Mouse (Mus musculus) forebrain, embryonic 15.5 days (tissue): ENCODE results near the gene Gm44805. TPM values are rescaled to one million over a fixed set of nuclear protein-coding genes. Genes with fewer than 3 reads are reported as not detected.
A peak's percentile ranks its signal among the peaks of the same experiment; 100 is the strongest.

Experiments used
- ATAC-seq: fragments of 200-750 bp; cut with Nextera tagmentation; replicated peaks from 2 replicates; pipeline ENCODE4 v1.8.0; 2017; ENCODE audit warnings: mild to moderate bottlenecking, moderate TSS enrichment, moderate library complexity
- H3K27ac ChIP-seq: fragments of 300-500 bp; sonication (generic); replicated peaks from 2 replicates; pipeline ENCODE4 v1.5.1; 2015; ENCODE audit warnings: mild to moderate bottlenecking, inconsistent platforms
- H3K27me3 ChIP-seq: fragments of 300-500 bp; sonication (generic); 2 replicates; pipeline ENCODE4 v1.6.1; 2015; ENCODE audit warnings: inconsistent platforms
- H3K36me3 ChIP-seq: fragments of 300-500 bp; sonication (generic); 2 replicates; pipeline ENCODE4 v1.6.1; 2015; ENCODE audit warnings: mild to moderate bottlenecking, inconsistent platforms
- H3K4me1 ChIP-seq: fragments of 300-500 bp; sonication (generic); 2 replicates; pipeline ENCODE4 v1.6.1; 2015; ENCODE audit warnings: inconsistent platforms
- H3K4me2 ChIP-seq: fragments of 300-500 bp; sonication (generic); replicated peaks from 2 replicates; pipeline ENCODE4 v1.6.1; 2015; ENCODE audit warnings: mild to moderate bottlenecking, inconsistent platforms
- H3K4me3 ChIP-seq: fragments of 300-500 bp; sonication (generic); 2 replicates; pipeline ENCODE4 v1.5.1; 2015; ENCODE audit warnings: mild to moderate bottlenecking, inconsistent platforms
- H3K9ac ChIP-seq: fragments of 300-500 bp; sonication (generic); replicated peaks from 2 replicates; pipeline ENCODE4 v1.6.1; 2015; ENCODE audit warnings: mild to moderate bottlenecking, inconsistent platforms
- H3K9me3 ChIP-seq: fragments of 300-500 bp; sonication (generic); 2 replicates; pipeline ENCODE4 v1.6.1; 2016; ENCODE audit warnings: inconsistent platforms
- WGBS: fragments of 180-500 bp; shearing (Covaris S2); methylation state at CpG from one replicate; pipeline ENCODE4 v1.1.7; 2015; ENCODE audit warnings: mixed read lengths; 5-methylcytosine and 5-hydroxymethylcytosine counted together
- polyA plus RNA-seq: library from polyadenylated mRNA; unstranded; fragments of >200 nt; fragmentation: Nextera tagmentation; extraction: Ambion mirVana; gene quantifications from 2 replicates; pipeline ENCODE4 v1.2.1, GENCODE M21; 2015

Gene Gm44805
- polyA plus RNA-seq, 1 experiment from 2014 or later = not detected

DNA sequence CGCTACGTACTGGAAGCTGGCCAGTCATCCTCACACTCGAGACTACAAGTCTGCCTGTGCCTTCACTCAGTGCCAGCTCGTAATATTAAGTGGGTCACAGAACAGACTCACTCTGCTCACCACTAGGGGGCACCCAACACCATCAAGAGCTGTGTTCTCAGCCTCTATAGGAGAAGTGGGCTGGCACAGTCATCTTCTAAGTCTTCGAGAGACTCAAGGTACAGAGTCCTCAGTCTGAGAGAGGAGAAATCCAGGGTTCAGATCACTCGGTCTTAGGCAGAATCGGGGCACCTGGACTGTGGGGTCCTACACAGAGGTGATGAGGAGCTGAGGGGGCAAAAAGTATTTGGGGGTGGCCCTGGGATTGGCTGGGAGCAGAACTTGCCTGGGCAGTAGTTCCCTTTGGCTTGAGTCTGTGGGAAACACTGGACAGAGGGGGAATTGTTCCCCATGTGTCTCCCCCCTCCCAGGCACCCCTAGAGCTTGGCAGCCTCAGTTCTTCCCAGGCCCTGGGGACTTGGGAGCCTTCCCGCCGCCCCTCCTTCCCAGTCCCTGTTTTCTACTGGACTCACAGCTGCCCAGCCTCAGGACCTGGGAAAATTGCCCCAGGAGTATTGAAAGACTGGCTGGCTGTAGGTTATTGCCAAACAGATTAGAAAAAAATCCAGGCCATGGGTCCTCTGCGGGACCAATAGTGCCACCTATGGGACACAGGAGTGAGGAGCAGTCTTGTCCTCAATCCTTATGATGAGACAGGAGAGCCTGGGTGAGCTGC is 12.1 kb downstream of the Gm44805 start:
- peaks cover 13% of the 10 kb centered on the region for H3K4me1 ChIP-seq
- H3K9ac ChIP-seq = no peak overlapping the region
- ATAC-seq = peak; percentile 76
- H3K4me3 ChIP-seq = 0 out of 2 replicates have a peak overlapping the region, but pooled peaks have one; percentile 6
- 7% methylated on average over 10 of the region's 10 CpGs for WGBS
- no peaks in the 10 kb centered on the region for H3K9me3 ChIP-seq
- peak overlapping the region; percentile 29 for H3K4me2 ChIP-seq
- H3K36me3 ChIP-seq = no peaks in the 10 kb centered on the region
- no peaks in the 10 kb centered on the region for H3K27me3 ChIP-seq
- peak overlapping the region; percentile 47 for H3K27ac ChIP-seq

DNA sequence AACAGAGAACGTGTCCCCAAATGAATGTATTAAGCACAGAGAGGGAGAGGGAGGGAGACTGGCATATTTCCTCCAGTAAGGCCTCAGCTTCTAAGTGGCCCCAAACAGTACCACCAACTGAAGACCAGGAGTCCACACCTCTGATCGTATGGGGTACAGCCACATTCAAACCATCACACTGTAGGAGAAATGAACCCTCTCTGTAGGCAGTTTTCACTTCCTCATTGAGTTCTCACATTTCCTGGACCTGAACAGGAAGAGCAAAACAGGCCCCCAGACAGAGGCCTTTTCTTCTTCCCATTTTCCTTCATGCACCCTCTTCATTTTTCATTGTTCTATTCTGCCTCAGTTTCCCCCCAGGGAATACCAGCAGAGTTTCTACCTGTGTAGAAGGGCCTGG is 13.8 kb downstream of the Gm44805 start:
- ATAC-seq = no peak
- H3K4me3 ChIP-seq = no peak overlapping the region
- H3K9ac ChIP-seq = no peak overlapping the region
- WGBS = 72% methylated on average over 2 of the region's 2 CpGs
- no peak overlapping the region for H3K4me2 ChIP-seq
- no peaks in the 10 kb centered on the region for H3K27me3 ChIP-seq
- peaks cover 26% of the 10 kb centered on the region for H3K4me1 ChIP-seq
- no peak overlapping the region for H3K27ac ChIP-seq
- no peaks in the 10 kb centered on the region for H3K9me3 ChIP-seq
- no peaks in the 10 kb centered on the region for H3K36me3 ChIP-seq

DNA sequence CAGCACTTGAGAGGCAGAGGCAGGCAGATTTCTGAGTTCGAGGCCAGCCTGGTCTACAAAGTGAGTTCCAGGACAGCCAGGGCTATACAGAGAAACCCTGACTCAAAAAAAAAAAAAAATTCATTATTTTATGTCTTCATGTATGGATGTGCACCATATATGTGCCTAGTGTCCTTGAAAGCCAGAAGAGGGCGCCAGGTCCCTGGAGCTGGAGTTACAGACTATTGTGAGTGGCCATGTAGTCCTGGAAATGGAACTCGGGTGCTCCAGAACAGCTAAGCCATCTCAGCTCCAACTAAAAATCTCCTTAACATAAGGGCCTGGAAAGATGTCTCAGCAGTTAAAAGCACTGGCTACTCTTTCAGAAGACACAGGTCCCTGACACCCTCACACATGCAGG is 14.5 kb downstream of the Gm44805 start:
- H3K4me3 ChIP-seq = no peak overlapping the region
- H3K4me2 ChIP-seq = no peak overlapping the region
- peaks cover 30% of the 10 kb centered on the region for H3K4me1 ChIP-seq
- H3K27me3 ChIP-seq = no peaks in the 10 kb centered on the region
- ATAC-seq = no peak
- H3K27ac ChIP-seq = no peak overlapping the region
- no peaks in the 10 kb centered on the region for H3K9me3 ChIP-seq
- no peak overlapping the region for H3K9ac ChIP-seq
- 71% methylated on average over 3 of the region's 3 CpGs for WGBS
- no peaks in the 10 kb centered on the region for H3K36me3 ChIP-seq

DNA sequence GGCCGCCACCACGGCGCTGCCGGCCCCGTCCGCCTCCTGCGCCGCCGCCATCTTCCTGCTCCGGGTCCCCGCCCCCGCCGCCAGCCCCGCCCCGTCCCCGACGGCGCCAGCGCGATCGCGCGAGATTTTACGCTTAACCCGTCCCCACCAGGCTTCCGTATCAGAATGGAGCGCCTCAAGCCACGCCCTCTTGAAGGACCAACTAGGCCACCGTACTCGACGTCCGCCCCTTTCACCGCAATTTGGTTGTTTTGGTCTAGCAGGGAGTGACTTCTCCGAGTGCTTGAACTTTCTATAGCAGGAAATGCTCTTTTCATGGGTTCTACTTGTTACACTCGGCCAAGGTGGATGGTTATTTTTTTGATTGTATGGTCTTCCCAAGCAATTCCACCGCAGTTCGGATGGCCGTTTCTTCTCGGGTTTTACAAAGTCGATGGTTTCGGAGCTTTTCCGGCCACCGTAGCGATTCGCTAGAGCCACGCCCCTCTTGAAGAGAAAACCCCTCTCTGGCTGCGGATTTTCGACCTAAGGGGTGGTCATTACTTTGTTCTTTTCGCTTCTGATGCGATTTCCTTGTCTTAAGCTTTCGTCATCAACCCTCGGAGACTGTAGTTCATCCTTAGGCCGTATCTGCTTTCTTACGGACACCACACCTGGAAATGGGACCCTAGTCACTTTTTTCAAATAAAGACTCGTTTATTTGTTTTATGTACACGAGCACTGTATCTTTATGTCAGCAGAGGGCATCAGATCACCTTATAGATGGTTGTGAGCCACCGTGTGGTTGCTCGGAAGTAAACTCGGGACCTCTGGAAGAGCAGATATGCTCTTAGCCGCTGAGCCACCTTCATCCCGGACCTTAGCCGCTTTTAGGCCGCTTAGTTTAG is 16.0 kb downstream of the Gm44805 start, which contains the start of gene Clptm1:
Gene Clptm1 (minus strand): TSS at position 79 of the 887 bp plus-strand sequence.
- no peaks in the 10 kb centered on the region for H3K36me3 ChIP-seq
- peaks cover 30% of the 10 kb centered on the region for H3K4me1 ChIP-seq
- peak within 1 kb of the TSS; percentile 97 for H3K4me3 ChIP-seq
- no peaks in the 10 kb centered on the region for H3K27me3 ChIP-seq
- no peaks in the 10 kb centered on the region for H3K9me3 ChIP-seq
- peak; percentile 86 for ATAC-seq
- H3K27ac ChIP-seq = peak within 1 kb of the TSS; percentile 95
- H3K4me2 ChIP-seq = peak within 1 kb of the TSS; percentile 84
- H3K9ac ChIP-seq = peak within 1 kb of the TSS; percentile 97
- under 1% methylated on average over 61 of the region's 63 CpGs for WGBS

DNA sequence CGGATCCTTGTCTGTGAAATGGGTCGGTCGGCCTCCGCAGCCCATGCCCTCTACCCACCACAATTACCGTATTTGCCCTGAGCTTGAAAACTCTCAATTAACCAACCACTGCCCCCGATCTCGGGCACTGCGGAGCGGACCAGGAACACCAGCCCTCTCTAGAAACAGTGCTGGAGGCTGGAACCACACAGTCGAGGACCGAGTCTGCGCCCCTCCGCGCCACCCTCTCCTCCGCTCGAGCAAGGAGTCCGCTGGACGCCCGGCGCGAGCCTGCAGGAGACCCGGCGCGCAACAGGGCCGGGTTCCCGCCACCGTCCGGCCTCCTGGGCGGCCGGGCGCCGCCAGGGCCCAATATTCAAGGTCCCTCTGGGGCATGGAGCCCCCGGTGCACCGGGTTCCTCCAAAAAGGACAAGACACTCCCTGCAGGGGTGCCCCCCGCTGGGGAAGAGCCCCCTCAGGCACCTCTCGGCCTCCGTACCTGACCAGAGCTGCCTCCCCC is 16.7 kb downstream of the Gm44805 start:
- Histone ChIP-seq H3K9me3 (no peaks in the 10 kb centered on the region), H3K4me2 (peak overlapping the region; percentile 84), H3K27ac (peak overlapping the region; percentile 95), H3K27me3 (no peaks in the 10 kb centered on the region), H3K36me3 (peaks cover 5% of the 10 kb centered on the region; the same call in 1 of the 2 replicates), H3K9ac (peak overlapping the region; percentile 97), H3K4me3 (peak overlapping the region; percentile 97), H3K4me1 (peaks cover 30% of the 10 kb centered on the region)
- ATAC-seq = peak; percentile 71
- WGBS = under 1% methylated on average over 36 of the region's 37 CpGs

DNA sequence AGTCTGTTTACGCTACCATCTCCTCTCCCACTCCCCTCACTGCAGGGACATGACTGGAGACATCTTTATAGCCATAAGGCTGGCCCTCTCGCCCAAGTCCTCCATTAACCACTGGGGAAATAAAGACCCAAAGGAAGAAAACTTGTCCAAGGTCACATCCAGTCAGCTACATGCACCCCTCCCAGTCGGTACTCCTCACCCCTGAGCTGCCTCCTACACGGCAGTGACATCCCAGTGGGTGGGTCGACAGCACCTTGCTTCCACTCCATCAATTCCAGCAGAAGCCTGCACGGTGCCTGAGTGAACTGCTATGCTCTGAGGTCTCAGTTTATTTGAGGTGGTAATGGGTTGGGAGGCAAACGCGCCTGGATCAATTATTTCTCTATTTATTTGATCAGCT is 17.3 kb downstream of the Gm44805 start:
- Histone ChIP-seq H3K4me1 (peaks cover 26% of the 10 kb centered on the region), H3K4me2 (peak overlapping the region; percentile 84), H3K9me3 (no peaks in the 10 kb centered on the region), H3K36me3 (peaks cover 6% of the 10 kb centered on the region; the same call in 1 of the 2 replicates), H3K27ac (no peak overlapping the region), H3K9ac (peak overlapping the region; percentile 97), H3K4me3 (peak overlapping the region; percentile 97), H3K27me3 (no peaks in the 10 kb centered on the region)
- ATAC-seq = no peak
- 25% methylated on average over 8 of the region's 8 CpGs for WGBS

DNA sequence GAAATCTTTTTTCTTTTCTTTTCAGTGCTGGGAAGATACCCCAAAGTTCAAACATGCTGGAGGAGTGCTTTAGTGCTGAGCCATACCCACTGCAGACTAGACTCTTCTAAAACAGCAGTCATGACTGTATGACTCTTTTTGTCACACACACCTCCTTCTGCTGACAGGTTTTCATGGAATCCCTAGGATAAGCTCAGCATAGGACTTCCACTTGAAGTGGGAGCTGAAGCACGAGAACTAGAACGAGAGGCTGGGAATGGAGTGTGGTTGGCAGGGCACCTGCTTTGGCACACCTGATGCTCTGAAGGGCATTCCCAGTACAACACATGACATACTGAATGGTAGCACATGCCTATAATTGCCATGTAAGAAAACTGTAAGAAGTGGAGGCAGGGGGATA is 28.6 kb downstream of the Gm44805 start:
- H3K27me3 ChIP-seq = no peaks in the 10 kb centered on the region
- H3K36me3 ChIP-seq = peaks cover 70% of the 10 kb centered on the region
- no peak overlapping the region for H3K9ac ChIP-seq
- H3K4me2 ChIP-seq = no peak overlapping the region
- no peaks in the 10 kb centered on the region for H3K4me1 ChIP-seq
- H3K9me3 ChIP-seq = no peaks in the 10 kb centered on the region
- H3K4me3 ChIP-seq = no peak overlapping the region
- ATAC-seq = no peak
- 97% methylated on average over 2 of the region's 2 CpGs for WGBS
- no peak overlapping the region for H3K27ac ChIP-seq

DNA sequence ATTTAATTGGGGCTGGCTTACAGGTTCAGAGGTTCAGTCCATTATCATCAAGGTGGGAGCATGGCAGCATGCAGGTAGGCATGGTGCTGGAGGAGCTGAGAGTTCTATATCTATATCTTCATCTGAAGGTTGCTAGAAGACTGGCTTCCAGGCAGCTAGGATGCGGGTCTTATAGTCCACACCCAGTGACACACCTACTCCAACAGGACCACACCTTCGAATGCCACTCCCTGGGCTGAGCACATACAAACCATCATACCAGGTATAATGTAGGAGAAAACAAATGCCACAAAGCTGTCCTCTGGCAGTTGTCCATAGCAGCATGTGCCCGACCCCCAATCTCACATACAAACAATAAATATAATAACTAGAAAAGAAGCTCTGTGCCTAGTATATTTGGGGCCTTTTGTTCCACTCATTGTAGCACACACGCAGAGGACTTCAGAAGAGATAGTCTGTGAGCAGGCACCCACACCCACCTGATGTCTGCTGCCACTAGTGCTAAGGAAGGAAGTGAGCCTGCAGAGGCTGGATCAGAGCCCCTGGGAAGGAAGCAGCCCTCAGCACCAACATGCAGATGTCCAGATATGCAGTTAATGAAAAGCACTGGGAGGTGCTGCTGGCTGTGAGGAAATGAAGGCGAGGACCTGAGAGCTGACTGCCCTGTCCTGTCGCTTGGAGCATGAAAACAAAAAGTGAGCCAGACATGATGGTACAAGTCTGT is 30.0 kb downstream of the Gm44805 start:
- WGBS = 90% methylated on average over 6 of the region's 6 CpGs
- H3K4me2 ChIP-seq = no peak overlapping the region

DNA sequence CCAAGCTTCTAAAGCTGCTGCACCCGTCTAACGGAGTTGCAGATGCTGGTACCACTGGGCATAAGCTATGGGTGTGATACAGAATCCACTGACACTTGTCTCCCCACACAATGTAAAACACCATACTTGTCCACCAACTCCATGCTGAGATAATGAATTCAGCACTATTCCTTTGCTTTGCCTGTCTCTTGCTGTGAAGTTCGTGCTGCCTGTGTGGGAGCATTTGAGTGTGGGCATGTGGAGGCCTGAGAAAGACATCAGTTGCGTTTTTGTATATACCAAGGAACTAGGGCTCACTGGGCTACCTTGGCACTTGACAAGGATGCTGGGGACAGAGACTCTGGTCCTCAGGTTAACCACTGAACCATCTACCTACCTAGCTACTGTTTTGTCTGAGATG is 40.0 kb downstream of the Gm44805 start:
- no peak overlapping the region for H3K27ac ChIP-seq

More for the DNA sequence above, 30.0 kb downstream of the Gm44805 start:
- no peak overlapping the region for H3K4me3 ChIP-seq
- no peak for ATAC-seq
- H3K9me3 ChIP-seq = no peaks in the 10 kb centered on the region
- H3K4me1 ChIP-seq = no peaks in the 10 kb centered on the region
- no peak overlapping the region for H3K9ac ChIP-seq
- H3K27ac ChIP-seq = no peak overlapping the region
- H3K36me3 ChIP-seq = peaks cover 77% of the 10 kb centered on the region
- no peaks in the 10 kb centered on the region for H3K27me3 ChIP-seq

DNA sequence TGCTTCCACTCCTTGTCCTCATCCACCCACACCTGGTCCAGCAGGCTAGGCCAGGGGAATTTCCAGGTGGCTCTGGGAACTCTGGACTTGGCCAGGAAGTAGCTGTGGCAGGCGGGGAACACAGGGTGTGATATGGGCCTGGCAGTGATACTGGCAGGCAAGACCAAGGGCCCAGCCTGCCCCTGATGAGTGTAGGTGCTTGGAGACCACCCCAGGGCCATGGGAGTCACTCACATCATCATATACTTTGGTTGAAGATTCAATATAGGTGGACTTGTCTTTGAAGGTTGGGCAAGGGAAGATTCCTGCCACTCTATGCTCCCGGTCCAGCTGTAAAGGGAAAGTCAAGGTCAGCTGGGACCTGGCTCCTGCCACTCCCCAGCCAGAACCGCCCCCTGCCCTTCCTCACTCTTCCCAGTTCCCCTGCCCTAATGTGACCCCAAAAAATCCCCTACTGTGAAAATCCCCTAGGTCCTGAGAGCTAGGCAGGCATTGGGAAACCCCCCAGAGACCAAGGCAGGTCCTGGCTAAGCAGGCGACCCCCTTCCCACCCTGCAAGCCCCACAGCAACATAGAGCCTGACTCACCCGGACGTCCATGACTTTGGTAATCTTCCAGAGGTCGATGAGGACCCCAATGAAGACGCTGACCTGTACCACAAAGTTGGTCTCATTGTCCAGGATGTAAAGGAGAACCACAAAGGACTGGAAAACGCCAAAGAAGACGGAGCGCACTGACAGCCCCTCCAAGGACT is 46.0 kb downstream of the Gm44805 start:
- no peaks in the 10 kb centered on the region for H3K4me1 ChIP-seq
- no peak overlapping the region for H3K4me3 ChIP-seq
- no peaks in the 10 kb centered on the region for H3K27me3 ChIP-seq
- H3K9ac ChIP-seq = no peak overlapping the region
- H3K36me3 ChIP-seq = peaks cover 84% of the 10 kb centered on the region
- H3K27ac ChIP-seq = no peak overlapping the region
- 93% methylated on average over 11 of the region's 11 CpGs for WGBS
- no peak overlapping the region for H3K4me2 ChIP-seq
- no peak for ATAC-seq
- H3K9me3 ChIP-seq = no peaks in the 10 kb centered on the region

More for the DNA sequence above, 40.0 kb downstream of the Gm44805 start:
- Histone ChIP-seq H3K27me3 (no peaks in the 10 kb centered on the region), H3K36me3 (peaks cover 94% of the 10 kb centered on the region), H3K4me2 (no peak overlapping the region), H3K4me1 (no peaks in the 10 kb centered on the region), H3K4me3 (no peak overlapping the region), H3K9me3 (no peaks in the 10 kb centered on the region), H3K9ac (no peak overlapping the region)
- WGBS = 94% methylated on average over 4 of the region's 4 CpGs
- ATAC-seq = no peak

DNA sequence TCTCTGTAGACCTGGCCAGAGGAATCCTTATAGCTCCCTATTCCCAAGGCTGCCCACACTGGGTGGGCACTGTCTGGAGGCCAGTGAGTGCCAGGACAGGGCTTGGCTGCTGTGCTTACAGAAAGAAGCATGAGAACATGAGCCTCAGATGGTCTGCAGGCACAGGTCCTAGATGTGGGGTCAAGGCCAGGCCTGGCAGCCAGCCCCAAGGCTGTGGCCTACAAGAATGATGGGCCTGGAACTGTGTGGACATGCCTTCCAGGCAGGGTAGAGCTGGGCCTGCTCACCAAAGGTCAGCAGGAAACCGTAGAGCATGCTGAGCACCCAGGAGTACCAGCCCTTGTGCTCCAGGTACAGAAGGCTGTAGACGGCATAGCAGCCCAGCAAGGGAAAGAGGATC is 46.6 kb downstream of the Gm44805 start:
- no peak for ATAC-seq
- no peak overlapping the region for H3K9ac ChIP-seq
- 90% methylated on average over 2 of the region's 2 CpGs for WGBS

More for the DNA sequence above, 46.6 kb downstream of the Gm44805 start:
- peaks cover 78% of the 10 kb centered on the region for H3K36me3 ChIP-seq
- H3K4me3 ChIP-seq = no peak overlapping the region
- no peak overlapping the region for H3K27ac ChIP-seq
- H3K4me2 ChIP-seq = no peak overlapping the region
- peaks cover 4% of the 10 kb centered on the region for H3K4me1 ChIP-seq
- no peaks in the 10 kb centered on the region for H3K9me3 ChIP-seq
- H3K27me3 ChIP-seq = no peaks in the 10 kb centered on the region
